Mouse (Mus musculus) myocyte (in vitro differentiated cells): ENCODE results near the gene Mgarp.

Experiments
- CEBPB ChIP-seq: IDR thresholded peaks from 2 replicates; pipeline ENCODE4 v1.6.1; 2011; ENCODE audit warnings: mild to moderate bottlenecking, moderate library complexity; ENCODE audit not compliant: poor library complexity, insufficient read depth, severe bottlenecking
- E2F4 ChIP-seq: IDR thresholded peaks from one replicate; pipeline ENCODE4 v1.6.1; 2011; ENCODE audit warnings: mild to moderate bottlenecking, control low read depth, moderate library complexity; ENCODE audit not compliant: insufficient read depth
- MAX ChIP-seq: IDR thresholded peaks from one replicate; pipeline ENCODE4 v1.6.1; 2011; ENCODE audit warnings: low read depth, mild to moderate bottlenecking, control low read depth
- MYOD1 ChIP-seq, 3 experiments: IDR thresholded peaks; one replicate each; pipeline ENCODE4 v1.6.1; 2011; ENCODE audit warnings: control low read depth in 2 of 3, low read depth in 2 of 3, mild to moderate bottlenecking in 2 of 3, moderate library complexity in 1 of 3; ENCODE audit not compliant: insufficient read length in 2 of 3, control insufficient read depth in 1 of 3
- MYOG ChIP-seq, 3 experiments: IDR thresholded peaks; one replicate each; pipeline ENCODE4 v1.6.1; 2011; ENCODE audit warnings: control low read depth in 2 of 3, low read depth in 2 of 3, mild to moderate bottlenecking in 2 of 3; ENCODE audit not compliant: insufficient read length in 2 of 3, control insufficient read depth in 1 of 3, insufficient read depth in 1 of 3
- POLR2A ChIP-seq: IDR thresholded peaks from one replicate; pipeline ENCODE4 v1.6.1; 2011; ENCODE audit warnings: low read depth, mild to moderate bottlenecking, control low read depth, moderate library complexity; ENCODE audit not compliant: insufficient read length
- POLR2AphosphoS2 ChIP-seq: IDR thresholded peaks from one replicate; pipeline ENCODE4 v1.6.1; 2011; ENCODE audit warnings: low read depth, control low read depth; ENCODE audit not compliant: insufficient read length
- REST ChIP-seq: IDR thresholded peaks from one replicate; pipeline ENCODE4 v1.6.1; 2011; ENCODE audit warnings: mild to moderate bottlenecking, control low read depth, moderate library complexity; ENCODE audit not compliant: insufficient read depth, insufficient read length
- TCF12 ChIP-seq: IDR thresholded peaks from one replicate; pipeline ENCODE4 v1.6.1; 2011; ENCODE audit warnings: mild to moderate bottlenecking, control low read depth; ENCODE audit not compliant: poor library complexity, insufficient read depth, severe bottlenecking
- TCF3 ChIP-seq: IDR thresholded peaks from one replicate; pipeline ENCODE4 v1.6.1; 2011; ENCODE audit warnings: low read depth, control low read depth; ENCODE audit not compliant: insufficient read length
- USF1 ChIP-seq: IDR thresholded peaks from one replicate; pipeline ENCODE4 v1.6.1; 2011; ENCODE audit warnings: low read depth, mild to moderate bottlenecking, control low read depth, moderate library complexity

- TF ChIP-seq POLR2AphosphoS2: no peak
- no peak for TF ChIP-seq POLR2A
- no peak for TF ChIP-seq REST
- no peak for TF ChIP-seq USF1
- TF ChIP-seq MAX: no peak
- TF ChIP-seq TCF12: no peak
- no peak for TF ChIP-seq MYOD1 (IDR thresholded peaks at IDR 0.05; ENCODE audit: control insufficient read depth in 1 of 3, insufficient read length in 2 of 3, low read depth in 2 of 3)
- no peak for TF ChIP-seq CEBPB
- no peak for TF ChIP-seq MYOG (IDR thresholded peaks at IDR 0.05; ENCODE audit: control insufficient read depth in 1 of 3, insufficient read depth in 1 of 3, insufficient read length in 2 of 3, low read depth in 2 of 3)
- no peak for TF ChIP-seq E2F4
- TF ChIP-seq TCF3: no peak
Measured at GRCm38 (mm10) chr3:51399531-51399930, 3.0 kb upstream of the Mgarp start.
